Mouse (Mus musculus) cerebellum, postnatal 36 days (tissue): ENCODE results near the gene F10.

ENCODE experiments used
- DNase-seq, 2 experiments: peaks; one replicate each; pipeline ENCODE4 v3.0.0; 2021 to 2022; ENCODE audit warnings: mixed read lengths in 2 of 2

F10 gene

GRCm38 (mm10) chr8:13037015-13037414, at the start of gene F10:
Gene F10 (plus strand): TSS chr8:13037308.
- no peak for DNase-seq

- DNase-seq: peak; percentile 65 to 71
These were observed 49.5 kb upstream of the F10 start for GRCm38 (mm10) chr8:12987571-12987970.

- peak; percentile 46 to 49 for DNase-seq
These were observed 48.2 kb upstream of the F10 start for GRCm38 (mm10) chr8:12988722-12989430.

GRCm38 (mm10) chr8:12991411-12991810, 45.7 kb upstream of the F10 start:
- DNase-seq: no peak

GRCm38 (mm10) chr8:12994468-12994867, 42.6 kb upstream of the F10 start:
- no peak for DNase-seq

- DNase-seq: peak; percentile 40 to 46
These were observed 41.6 kb upstream of the F10 start for GRCm38 (mm10) chr8:12995481-12995880.

- no peak for DNase-seq
These were observed 40.3 kb upstream of the F10 start for GRCm38 (mm10) chr8:12996831-12997275.

GRCm38 (mm10) chr8:12998331-12998730, 38.8 kb upstream of the F10 start:
- DNase-seq: no peak

GRCm38 (mm10) chr8:12999793-13000192, 37.3 kb upstream of the F10 start:
- DNase-seq: no peak

GRCm38 (mm10) chr8:13007458-13007857, 29.6 kb upstream of the F10 start:
- DNase-seq: no peak

- DNase-seq: no peak
These were observed 26.8 kb upstream of the F10 start for GRCm38 (mm10) chr8:13010313-13010712.

GRCm38 (mm10) chr8:13019560-13019959, 17.5 kb upstream of the F10 start:
- DNase-seq: no peak

- DNase-seq: no peak
These were observed 15.3 kb upstream of the F10 start for GRCm38 (mm10) chr8:13021830-13022229.

GRCm38 (mm10) chr8:13025487-13026224, 11.5 kb upstream of the F10 start, which contains the start of gene F7:
Gene F7 (plus strand): TSS chr8:13026034.
- no peak for DNase-seq

- DNase-seq: no peak
These were observed 9.5 kb upstream of the F10 start for GRCm38 (mm10) chr8:13027615-13028014.

- DNase-seq: peak; percentile 27 to 30
These were observed 8.6 kb upstream of the F10 start for GRCm38 (mm10) chr8:13028482-13028881.

GRCm38 (mm10) chr8:13036346-13036812, 729 bp upstream of the F10 start:
- no peak for DNase-seq

GRCm38 (mm10) chr8:13037569-13037968, 461 bp downstream of the F10 start:
- no peak for DNase-seq

GRCm38 (mm10) chr8:13039054-13039453, 1.9 kb downstream of the F10 start:
- no peak for DNase-seq

GRCm38 (mm10) chr8:13041459-13041858, 4.4 kb downstream of the F10 start:
- DNase-seq: no peak

GRCm38 (mm10) chr8:13047652-13048051, 10.5 kb downstream of the F10 start:
- DNase-seq: no peak

GRCm38 (mm10) chr8:13050550-13050949, 13.4 kb downstream of the F10 start:
- no peak for DNase-seq

GRCm38 (mm10) chr8:13057351-13057750, 20.2 kb downstream of the F10 start:
- no peak for DNase-seq
